In the genomic region with DNA sequence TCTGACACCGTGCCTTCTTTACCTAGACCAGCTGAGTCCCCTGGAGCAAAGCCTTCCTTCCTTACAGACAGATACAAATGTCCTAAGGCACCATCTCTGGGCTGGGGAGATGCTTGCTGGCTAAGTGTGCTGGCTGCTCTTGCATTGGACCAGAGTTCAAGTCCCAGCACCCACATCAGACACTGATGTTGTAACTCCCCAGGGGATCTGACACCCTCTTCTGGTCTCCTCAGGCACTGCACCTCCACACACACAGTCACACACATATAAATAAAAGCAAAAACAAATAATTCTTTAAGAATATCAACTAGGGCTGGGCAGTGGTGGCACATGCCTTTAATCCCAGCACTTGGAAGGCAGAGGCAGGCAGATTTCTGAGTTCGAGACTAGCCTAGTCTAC, we compare ENCODE assay signal across 28 mouse cellular contexts. TPM values are rescaled to one million over a fixed set of nuclear protein-coding genes. Genes with fewer than 3 reads are reported as not detected.
"Had no signal": no experiment of that assay in that cellular context is flagged by ENCODE, and none has a peak within 500 bp of the region (broad histone marks: within the 10 kb centered on the region; RNA-seq: fewer than 3 reads in every experiment).

No protein-coding gene starts in this region.

- H3K27ac ChIP-seq: lung, embryonic 15.5 days; macrophage; midbrain, embryonic 13.5 days; midbrain, embryonic 15.5 days; neural tube, embryonic 12.5 days had no signal

- H3K4me1 ChIP-seq: lung, embryonic 15.5 days; megakaryocyte, embryonic 14.5 days; midbrain, embryonic 13.5 days; midbrain, embryonic 15.5 days; neural tube, embryonic 12.5 days had no signal

- H3K4me3 ChIP-seq: lung, embryonic 15.5 days; megakaryocyte, embryonic 14.5 days; midbrain, embryonic 13.5 days; midbrain, embryonic 15.5 days; neural tube, embryonic 12.5 days had no signal

- H3K9me3 ChIP-seq: lung, embryonic 15.5 days; megakaryocyte, embryonic 14.5 days; midbrain, embryonic 13.5 days; midbrain, embryonic 15.5 days; neural tube, embryonic 12.5 days had no signal

- DNase-seq: lung, adult 2 months; lung, postnatal 14 days; lung, postnatal 36 days; retina, postnatal 1 day; right cerebral cortex, adult 18-20 months; right cerebral cortex, postnatal 25 days; right cerebral cortex, postnatal 4 days; spleen, adult 18-20 months; thymus, adult 18-20 months; thymus, postnatal 14 days; thymus, postnatal 36 days had no signal

- H3K36me3 ChIP-seq: lung, embryonic 15.5 days; midbrain, embryonic 13.5 days; midbrain, embryonic 15.5 days; neural tube, embryonic 12.5 days had no signal

- H3K27me3 ChIP-seq: lung, embryonic 15.5 days; midbrain, embryonic 15.5 days; neural tube, embryonic 12.5 days had no signal

- H3K9ac ChIP-seq: lung, embryonic 15.5 days; midbrain, embryonic 13.5 days; midbrain, embryonic 15.5 days; neural tube, embryonic 12.5 days had no signal

RNA-seq across cellular contexts. Expression of a gene that starts 31.9 kb away (rescaled TPM):
- total RNA-seq: megakaryocyte progenitor cell, adult 5-6 weeks; midbrain, postnatal 0 days; monocyte, adult 5-6 weeks; neutrophil, adult 5-6 weeks had no signal
- polyA plus RNA-seq: lung, adult 2 months; lung, embryonic 15.5 days; lung, postnatal 0 days; macrophage; midbrain, embryonic 11.5 days; midbrain, embryonic 13.5 days; midbrain, embryonic 15.5 days; midbrain, postnatal 0 days; neural tube, embryonic 12.5 days; neural tube, embryonic 14.5 days; small intestine, adult 2 months; stomach, embryonic 14.5 days; stomach, embryonic 16.5 days; thymus, postnatal 0 days had no signal

RNA-seq across cellular contexts. Expression of a gene that starts 35.3 kb away (rescaled TPM):
- total RNA-seq: monocyte, adult 5-6 weeks had no signal
- polyA plus RNA-seq: macrophage had no signal
